9 mouse cellular contexts compared by ENCODE assay signal in genomic region chr11:7213161-7213500, GRCm38 (mm10). TPM values are rescaled to one million over a fixed set of nuclear protein-coding genes. Genes with fewer than 3 reads are reported as not detected.
DNase-seq lines count a peak whose midpoint lies in the region; ATAC-seq and TF ChIP-seq lines count a peak whose summit lies in the region.
"Had no signal": no experiment of that assay in that cellular context is flagged by ENCODE, and none has a peak within 500 bp of the region (broad histone marks: within the 10 kb centered on the region; RNA-seq: fewer than 3 reads in every experiment).

No protein-coding gene starts in this region.

- 0 out of 2 replicates have a peak overlapping the region, but pooled peaks have one; percentile 29 for H3K9ac ChIP-seq in lung, embryonic 15.5 days
- H3K9ac ChIP-seq in forebrain, embryonic 13.5 days, result peak overlapping the region; percentile 74
- peak overlapping the region; percentile 57 for H3K9ac ChIP-seq in limb, embryonic 11.5 days (ENCODE audit: low read length)

- no peak for ATAC-seq in lung, embryonic 15.5 days (ENCODE audit: borderline replicate concordance, extremely low read depth, low FRiP score, low TSS enrichment)
- ATAC-seq in forebrain, embryonic 13.5 days, result no peak
- ATAC-seq in limb, embryonic 11.5 days (ENCODE audit: insufficient number of reproducible peaks, low FRiP score, low TSS enrichment, low read depth), result no peak

- TF ChIP-seq POLR2A in olfactory bulb, adult 2 months (IDR thresholded peaks at IDR 0.05; ENCODE audit: insufficient read depth, low read depth, low read length), result no peak

- peaks cover 30% of the 10 kb centered on the region for H3K4me1 ChIP-seq in lung, embryonic 15.5 days
- H3K4me1 ChIP-seq in forebrain, embryonic 13.5 days, result peaks cover 22% of the 10 kb centered on the region
- peaks cover 12% of the 10 kb centered on the region; the same call in 1 of the 2 replicates for H3K4me1 ChIP-seq in limb, embryonic 11.5 days (ENCODE audit: control insufficient read depth, insufficient read depth, low read length)
- peaks cover 13% of the 10 kb centered on the region for H3K4me1 ChIP-seq in olfactory bulb, adult 2 months (ENCODE audit: control insufficient read depth, insufficient read depth, low read length)

- TF ChIP-seq CTCF in olfactory bulb, adult 2 months (IDR thresholded peaks at IDR 0.05; ENCODE audit: insufficient read depth, low read depth, low read length), result no peak

- intact Hi-C loops in left cerebral cortex, postnatal 10 days (cut with DNase I), result loop anchor here (5.0 to 10.0 kb wide), 3 partner anchors 354 to 1034 kb away; no protein-coding TSS in a partner anchor

- H3K4me3 ChIP-seq in lung, embryonic 15.5 days, result peak overlapping the region; percentile 57
- H3K4me3 ChIP-seq in forebrain, embryonic 13.5 days, result peak overlapping the region; percentile 58
- peak overlapping the region; percentile 50 for H3K4me3 ChIP-seq in limb, embryonic 11.5 days (ENCODE audit: low read depth, low read length)
- H3K4me3 ChIP-seq in olfactory bulb, adult 2 months (ENCODE audit: insufficient read depth, low read depth, low read length), result peak overlapping the region; percentile 86

- peaks cover 38% of the 10 kb centered on the region for H3K27me3 ChIP-seq in lung, embryonic 15.5 days
- H3K27me3 ChIP-seq in forebrain, embryonic 13.5 days, result peaks cover 33% of the 10 kb centered on the region
- peaks cover 30% of the 10 kb centered on the region for H3K27me3 ChIP-seq in limb, embryonic 11.5 days (ENCODE audit: control insufficient read depth, insufficient read depth, low read length)

- H3K4me2 ChIP-seq in lung, embryonic 15.5 days, result peak overlapping the region; percentile 97
- H3K4me2 ChIP-seq in forebrain, embryonic 13.5 days, result peak overlapping the region; percentile 86
- H3K4me2 ChIP-seq in limb, embryonic 11.5 days (ENCODE audit: low read depth, severe bottlenecking), result peak overlapping the region; percentile 90

- no peaks in the 10 kb centered on the region for H3K36me3 ChIP-seq in lung, embryonic 15.5 days
- H3K36me3 ChIP-seq in forebrain, embryonic 13.5 days (ENCODE audit: poor library complexity, severe bottlenecking), result no peaks in the 10 kb centered on the region
- H3K36me3 ChIP-seq in limb, embryonic 11.5 days (ENCODE audit: control insufficient read depth, insufficient read depth, low read length), result no peaks in the 10 kb centered on the region

- no peak overlapping the region for H3K27ac ChIP-seq in lung, embryonic 15.5 days
- H3K27ac ChIP-seq in forebrain, embryonic 13.5 days, result peak overlapping the region; percentile 62
- no peak overlapping the region; the same call in 1 of the 2 replicates for H3K27ac ChIP-seq in limb, embryonic 11.5 days (replicated peaks; ENCODE audit: low read depth, low read length)
- H3K27ac ChIP-seq in olfactory bulb, adult 2 months (ENCODE audit: insufficient read depth, low read depth, low read length), result no peak overlapping the region

- DNase-seq in lung, postnatal 25 days (ENCODE audit: low spot score), result no peak
- no peak for DNase-seq in limb, embryonic 11.5 days (ENCODE audit: low spot score)
- DNase-seq in urinary bladder, postnatal 36 days (ENCODE audit: low spot score in 2 of 2), result no peak
- no peak for DNase-seq in left cerebral cortex, postnatal 10 days (ENCODE audit: extremely low spot score in 1 of 2, low spot score in 2 of 2)
- DNase-seq: adrenal gland, adult 8-10 months had no signal

- no peaks in the 10 kb centered on the region for H3K9me3 ChIP-seq in lung, embryonic 15.5 days
- H3K9me3 ChIP-seq in forebrain, embryonic 13.5 days (replicated peaks), result no peaks in the 10 kb centered on the region
- no peaks in the 10 kb centered on the region for H3K9me3 ChIP-seq in limb, embryonic 11.5 days (ENCODE audit: control insufficient read depth, low read length)

- WGBS in lung, embryonic 15.5 days, result 2% methylated on average over 19 of the region's 19 CpGs
- WGBS in forebrain, embryonic 13.5 days, result 1% methylated on average over 19 of the region's 19 CpGs
- WGBS in limb, embryonic 11.5 days, result 3% methylated on average over 19 of the region's 19 CpGs
- WGBS in olfactory bulb, adult 2 months, result under 1% methylated on average over 19 of the region's 19 CpGs

RNA-seq across cellular contexts. Expression of gene Igfbp3, which starts 0.6 kb away (rescaled TPM):
- 12.9 and 15.9 TPM in 2 replicates for polyA plus RNA-seq in lung, embryonic 15.5 days (2015; fragmentation: Nextera tagmentation; extraction: Ambion mirVana)
- 9.6 and 11.6 TPM in 2 replicates for polyA plus RNA-seq in forebrain, embryonic 13.5 days (2015; fragmentation: Nextera tagmentation; extraction: Ambion mirVana)
- polyA plus RNA-seq in limb, embryonic 11.5 days (2014; fragmentation: Nextera tagmentation; extraction: Ambion mirVana), result 69.4 and 73.0 TPM in 2 replicates
- not detected in 2 replicates for polyA plus RNA-seq in olfactory bulb, adult 2 months (2012; ENCODE audit: insufficient read depth, insufficient read length, low replicate concordance, missing spikeins)
- 10 to 100 TPM; 10.2 to 20.9 TPM for total RNA-seq in left cerebral cortex, postnatal 10 days (2021)

RNA-seq across cellular contexts. Expression of gene Igfbp1, which starts 15.5 kb away (rescaled TPM):
- 0.54 and 0.60 TPM in 2 replicates for polyA plus RNA-seq in lung, embryonic 15.5 days (2015; fragmentation: Nextera tagmentation; extraction: Ambion mirVana)
- polyA plus RNA-seq in forebrain, embryonic 13.5 days (2015; fragmentation: Nextera tagmentation; extraction: Ambion mirVana), result 0.18 and 0.30 TPM in 2 replicates
- 0.37 and 0.40 TPM in 2 replicates for polyA plus RNA-seq in limb, embryonic 11.5 days (2014; fragmentation: Nextera tagmentation; extraction: Ambion mirVana)
- polyA plus RNA-seq in olfactory bulb, adult 2 months (2012; ENCODE audit: insufficient read depth, insufficient read length, low replicate concordance, missing spikeins), result not detected in 2 replicates
- total RNA-seq in left cerebral cortex, postnatal 10 days (2021), result under 1 TPM in 1 of 2 experiments, not detected in 1; 0.30 TPM
- total RNA-seq: adrenal gland, adult 8-10 months; gastrocnemius, postnatal 36 days had no signal

RNA-seq across cellular contexts. Expression of gene Gm11985, which starts 24.8 kb away (rescaled TPM):
- polyA plus RNA-seq in lung, embryonic 15.5 days (2015; fragmentation: Nextera tagmentation; extraction: Ambion mirVana), result not detected in 2 replicates
- not detected in 2 replicates for polyA plus RNA-seq in forebrain, embryonic 13.5 days (2015; fragmentation: Nextera tagmentation; extraction: Ambion mirVana)
- polyA plus RNA-seq in limb, embryonic 11.5 days (2014; fragmentation: Nextera tagmentation; extraction: Ambion mirVana), result not detected in 2 replicates
- not detected in 2 replicates for polyA plus RNA-seq in olfactory bulb, adult 2 months (2012; ENCODE audit: insufficient read depth, insufficient read length, low replicate concordance, missing spikeins)
- not detected for total RNA-seq in left cerebral cortex, postnatal 10 days (2021)
- total RNA-seq: adrenal gland, adult 8-10 months; gastrocnemius, postnatal 36 days had no signal

Comparison
In these comparisons a context has a peak if more than half of its experiments do, and no peak if none do; other contexts are left out.
1. RNA of gene Igfbp3, which starts 0.6 kb away (polyA plus RNA-seq): 69.4 to 73.0 TPM in limb, embryonic 11.5 days, 12.9 to 15.9 TPM in lung, embryonic 15.5 days and 9.6 to 11.6 TPM in forebrain, embryonic 13.5 days; not detected in olfactory bulb, adult 2 months; every median in the first group is over 10 times any median in the second.
2. Peak in every context shown above with its lines, with median percentiles within 50 percentile points of each other: H3K4me2 ChIP-seq, H3K4me3 ChIP-seq and H3K9ac ChIP-seq.